Comparison of ENCODE assay signal across 15 mouse cellular contexts in genomic region chr12:33062379-33062778, GRCm38 (mm10). TPM values are rescaled to one million over a fixed set of nuclear protein-coding genes. Genes with fewer than 3 reads are reported as not detected.
A peak's percentile ranks its signal among the peaks of the same experiment; 100 is the strongest.
DNase-seq lines count a peak whose midpoint lies in the region; ATAC-seq and TF ChIP-seq lines count a peak whose summit lies in the region.
"Not testable (repeated sequence)": the region's sequence is repeated elsewhere in the genome, so short reads cannot be mapped to it uniquely, and the experiment has no call there.
"Had no signal": no experiment of that assay in that cellular context is flagged by ENCODE, and none has a peak within 500 bp of the region (broad histone marks: within the 10 kb centered on the region; RNA-seq: fewer than 3 reads in every experiment).

No protein-coding gene starts in this region.

- not testable (repeated sequence) for H3K9me3 ChIP-seq in forebrain, postnatal 0 days (ENCODE audit: low read length); heart, embryonic 15.5 days (replicated peaks)

- not testable (repeated sequence) for H3K9ac ChIP-seq in forebrain, postnatal 0 days; heart, embryonic 15.5 days

- H3K4me2 ChIP-seq in forebrain, postnatal 0 days (ENCODE audit: low read depth); heart, embryonic 15.5 days: not testable (repeated sequence)

- 25% methylated on average over 2 of the region's 2 CpGs for whole genome bisulfite sequencing in forebrain, postnatal 0 days
- 18% methylated on average over 2 of the region's 2 CpGs for WGBS in heart, embryonic 15.5 days

- not testable (repeated sequence) for H3K4me1 ChIP-seq in forebrain, postnatal 0 days (ENCODE audit: insufficient read depth)
- H3K4me1 ChIP-seq in heart, embryonic 15.5 days (replicated peaks) = peaks cover 19% of the 10 kb centered on the region

- not testable (repeated sequence) for H3K27me3 ChIP-seq in forebrain, postnatal 0 days (ENCODE audit: insufficient read depth, low read length); heart, embryonic 15.5 days

- intact Hi-C loops in heart, postnatal 14 days (cut with DNase I) = loop anchor here (5.0 kb wide), 1 partner anchor 45 kb away; no protein-coding TSS in a partner anchor
- intact Hi-C loops in left cerebral cortex, postnatal 4 days (cut with DNase I) = not testable (repeated sequence)

- not testable (repeated sequence) for ATAC-seq in forebrain, postnatal 0 days
- peak; percentile 56; the same call in 1 of the 2 replicates for ATAC-seq in heart, embryonic 15.5 days (replicated peaks; ENCODE audit: insufficient number of reproducible peaks, insufficient read depth, low FRiP score, low read depth)

- DNase-seq in adipocyte (ENCODE audit: low spot score) = peak; percentile 82
- DNase-seq in forebrain, postnatal 0 days = not testable (repeated sequence)
- peak; percentile 35 for DNase-seq in gastrocnemius, postnatal 25 days
- peak; percentile 25 to 54 for DNase-seq in heart, postnatal 14 days
- DNase-seq in left cerebral cortex, postnatal 4 days = peak; percentile 29
- peak; percentile 70 for DNase-seq in skeletal muscle tissue, adult 2 months (ENCODE audit: low read depth, low spot score)

- 0 out of 2 replicates have a peak overlapping the region, but pooled peaks have one; percentile 15 for H3K27ac ChIP-seq in forebrain, postnatal 0 days (ENCODE audit: low read depth, low read length)
- peak overlapping the region; percentile 52; the same call in 1 of the 2 replicates for H3K27ac ChIP-seq in heart, embryonic 15.5 days

- TF ChIP-seq CTCF in forebrain, postnatal 0 days (IDR thresholded peaks at IDR 0.05; ENCODE audit: low read depth) = not testable (repeated sequence)

- not testable (repeated sequence) for H3K36me3 ChIP-seq in forebrain, postnatal 0 days (ENCODE audit: insufficient read depth); heart, embryonic 15.5 days

- not testable (repeated sequence) for H3K4me3 ChIP-seq in forebrain, postnatal 0 days (ENCODE audit: low read depth, low read length); heart, embryonic 15.5 days

RNA-seq across cellular contexts. Expression of gene Cdhr3, which starts 30.3 kb away (rescaled TPM):
- 0.54 and 0.81 TPM in 2 replicates for total RNA-seq in forebrain, postnatal 0 days (2014; rRNA removed)
- polyA plus RNA-seq in forebrain, postnatal 0 days (2015; fragmentation: Nextera tagmentation; extraction: Ambion mirVana) = 0.62 and 0.85 TPM in 2 replicates
- 1 to 10 TPM in 1 of 2 experiments, under 1 TPM in 1; 0.49 to 1.3 TPM for total RNA-seq in gastrocnemius, postnatal 25 days (2021)
- 0.25 and 0.37 TPM in 2 replicates for polyA plus RNA-seq in heart, embryonic 15.5 days (2015; fragmentation: Nextera tagmentation; extraction: Ambion mirVana)
- total RNA-seq in heart, postnatal 14 days (2021) = 1 to 10 TPM in 1 of 2 experiments, under 1 TPM in 1; 0.59 to 1.8 TPM
- total RNA-seq in left cerebral cortex, postnatal 4 days (2021) = 1 to 10 TPM in 1 of 2 experiments, under 1 TPM in 1; 0.76 to 1.4 TPM
- total RNA-seq: adrenal gland, adult 2 months; common myeloid progenitor, adult 5-6 weeks had no signal
- polyA plus RNA-seq: adrenal gland, adult 2 months; embryonic facial prominence, embryonic 11.5 days; forebrain, embryonic 11.5 days; G1E; intestine, embryonic 15.5 days; kidney, embryonic 14.5 days; Patski had no signal
